Mouse (Mus musculus) bone marrow, adult 2 months (tissue): ENCODE measurements around the gene Serpinb6e.

Experiments used
- CTCF ChIP-seq: fragments of 200-500 bp; IDR thresholded peaks from 2 replicates; pipeline ENCODE4 v1.5.1; 2011; ENCODE audit warnings: low read length, control low read depth; ENCODE audit not compliant: control insufficient read depth, insufficient read depth
- POLR2A ChIP-seq: fragments of 200-500 bp; IDR thresholded peaks from 2 replicates; pipeline ENCODE4 v1.6.1; 2011; ENCODE audit warnings: low read depth, mild to moderate bottlenecking, control low read depth, low read length, borderline replicate concordance; ENCODE audit not compliant: control insufficient read depth

DNA sequence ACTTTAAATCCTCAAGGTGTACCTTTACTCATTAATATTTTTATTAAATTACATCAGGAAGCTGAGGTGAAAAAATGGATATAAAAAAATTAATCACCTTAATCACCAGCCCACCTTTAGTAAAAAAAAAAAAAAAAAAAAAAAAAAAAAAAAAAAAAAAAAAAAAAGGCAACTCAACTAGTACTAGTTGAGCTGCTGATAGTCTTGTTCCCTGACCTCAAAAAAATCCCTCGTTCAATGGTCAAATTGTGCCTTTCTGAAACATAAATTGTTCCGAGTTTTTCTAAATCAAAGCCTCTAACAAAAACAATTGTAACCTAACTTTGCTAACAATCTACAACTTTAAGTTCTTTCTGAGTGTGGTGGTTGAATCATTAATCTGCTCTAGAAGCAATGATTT is 12.5 kb downstream of the Serpinb6e start:
- TF ChIP-seq CTCF (no peak), POLR2A (no peak)
